Mouse (Mus musculus): ENCODE results near the gene Fam208a. TPM values are rescaled to one million over a fixed set of nuclear protein-coding genes. Genes with fewer than 3 reads are reported as not detected.

Gene Fam208a
- total RNA-seq, 1 experiment: 51.8 TPM

- H3K9ac ChIP-seq (ENCODE audit: insufficient read depth, low read depth, low read length, poor library complexity, severe bottlenecking): peak overlapping the region; percentile 11; the same call in 1 of the 2 replicates
- in situ Hi-C loops (cut with MboI; ENCODE audit: low sequenced_read_pairs in 2 of 2, unreplicated experiment in 2 of 2): no loop called here
- H3K27ac ChIP-seq (ENCODE audit: insufficient read depth, low read depth, low read length, poor library complexity, severe bottlenecking): no peak overlapping the region
- TF ChIP-seq CHD2 (IDR thresholded peaks at IDR 0.05; ENCODE audit: low read depth, low read length) (no peak), ZC3H11A (IDR thresholded peaks at IDR 0.05; ENCODE audit: borderline replicate concordance, low read depth, low read length) (no peak), MAFK (IDR thresholded peaks at IDR 0.05; ENCODE audit: insufficient read depth, low read depth, low read length) (no peak), ZNF384 (IDR thresholded peaks at IDR 0.05; ENCODE audit: low read depth, low read length) (no peak), HCFC1 (IDR thresholded peaks at IDR 0.05; ENCODE audit: borderline replicate concordance, insufficient read depth, low read length) (no peak)
- 0 out of 4 replicates have a peak, but pooled peaks cover 0 to 4% of the 10 kb centered on the region in 2 experiments for H3K4me1 ChIP-seq (ENCODE audit: control insufficient read depth in 2 of 2, insufficient read depth in 2 of 2, low read length in 2 of 2, poor library complexity in 1 of 2)
- peaks cover 10% of the 10 kb centered on the region; the same call in 1 of the 2 replicates for H3K36me3 ChIP-seq (ENCODE audit: control insufficient read depth, insufficient read depth, low read length, poor library complexity, severe bottlenecking)
- no peak for DNase-seq (ENCODE audit: low read depth, low spot score)
- H3K9me3 ChIP-seq (ENCODE audit: control insufficient read depth, insufficient read depth, low read depth, low read length): no peaks in the 10 kb centered on the region
- peak overlapping the region; percentile 60 to 71 for H3K4me3 ChIP-seq (ENCODE audit: insufficient read depth in 1 of 2, low read depth in 1 of 2, low read length in 2 of 2, poor library complexity in 1 of 2, severe bottlenecking in 1 of 2)
These were observed 1.6 kb downstream of the Fam208a start for GRCm38 (mm10) chr14:27430280-27430679.

DNA sequence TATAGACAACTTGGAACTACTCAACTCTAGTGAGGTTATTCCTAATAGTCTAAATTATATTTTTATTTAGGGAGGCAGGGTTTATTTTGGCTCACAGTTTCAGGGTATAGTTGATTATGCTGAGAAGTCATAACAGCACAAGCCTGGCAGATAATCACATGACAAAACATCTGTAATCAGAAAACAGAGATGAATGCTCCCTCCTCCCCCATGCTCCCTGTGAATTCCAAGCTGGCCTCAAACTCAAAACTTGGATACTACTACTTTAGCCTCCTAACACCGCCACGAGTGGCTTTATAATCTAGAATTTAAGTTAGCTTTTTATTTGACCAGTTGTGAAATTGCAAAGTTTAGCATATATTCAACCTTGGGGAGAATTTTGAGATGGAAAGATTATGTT, 3.4 kb downstream of the Fam208a start:
- Histone ChIP-seq H3K4me3 (ENCODE audit: insufficient read depth in 1 of 2, low read depth in 1 of 2, low read length in 2 of 2, poor library complexity in 1 of 2, severe bottlenecking in 1 of 2) (no peak overlapping the region), H3K36me3 (ENCODE audit: control insufficient read depth, insufficient read depth, low read length, poor library complexity, severe bottlenecking) (peaks cover 12% of the 10 kb centered on the region; the same call in 1 of the 2 replicates), H3K9ac (ENCODE audit: insufficient read depth, low read depth, low read length, poor library complexity, severe bottlenecking) (no peak overlapping the region; the same call in 1 of the 2 replicates), H3K9me3 (ENCODE audit: control insufficient read depth, insufficient read depth, low read depth, low read length) (no peaks in the 10 kb centered on the region), H3K27ac (ENCODE audit: insufficient read depth, low read depth, low read length, poor library complexity, severe bottlenecking) (no peak overlapping the region), H3K4me1 (ENCODE audit: control insufficient read depth in 2 of 2, insufficient read depth in 2 of 2, low read length in 2 of 2, poor library complexity in 1 of 2) (peaks cover 0 to 7% of the 10 kb centered on the region in 2 experiments; a peak in 2 of 4 replicates)
- no peak for TF ChIP-seq ZC3H11A (IDR thresholded peaks at IDR 0.05; ENCODE audit: borderline replicate concordance, low read depth, low read length)
- no peak for TF ChIP-seq HCFC1 (IDR thresholded peaks at IDR 0.05; ENCODE audit: borderline replicate concordance, insufficient read depth, low read length)
- in situ Hi-C loops (cut with MboI; ENCODE audit: low sequenced_read_pairs in 2 of 2, unreplicated experiment in 2 of 2): no loop called here
- DNase-seq (ENCODE audit: low read depth, low spot score): no peak

- peaks cover 12% of the 10 kb centered on the region; the same call in 1 of the 2 replicates for H3K36me3 ChIP-seq (ENCODE audit: control insufficient read depth, insufficient read depth, low read length, poor library complexity, severe bottlenecking)
These were observed 7.5 kb downstream of the Fam208a start for GRCm38 (mm10) chr14:27436116-27436515.

GRCm38 (mm10) chr14:27436826-27437225, 8.2 kb downstream of the Fam208a start:
- Histone ChIP-seq H3K27ac (ENCODE audit: insufficient read depth, low read depth, low read length, poor library complexity, severe bottlenecking) (peak overlapping the region; percentile 58; the same call in 1 of the 2 replicates), H3K9me3 (ENCODE audit: control insufficient read depth, insufficient read depth, low read depth, low read length) (no peaks in the 10 kb centered on the region), H3K9ac (ENCODE audit: insufficient read depth, low read depth, low read length, poor library complexity, severe bottlenecking) (no peak overlapping the region), H3K36me3 (ENCODE audit: control insufficient read depth, insufficient read depth, low read length, poor library complexity, severe bottlenecking) (peaks cover 12% of the 10 kb centered on the region; the same call in 1 of the 2 replicates), H3K4me1 (ENCODE audit: control insufficient read depth in 2 of 2, insufficient read depth in 2 of 2, low read length in 2 of 2, poor library complexity in 1 of 2) (peaks cover 0 to 7% of the 10 kb centered on the region in 2 experiments; a peak in 2 of 4 replicates), H3K4me3 (ENCODE audit: insufficient read depth in 1 of 2, low read depth in 1 of 2, low read length in 2 of 2, poor library complexity in 1 of 2, severe bottlenecking in 1 of 2) (no peak overlapping the region)
- TF ChIP-seq MAFK (IDR thresholded peaks at IDR 0.05; ENCODE audit: insufficient read depth, low read depth, low read length) (no peak), HCFC1 (IDR thresholded peaks at IDR 0.05; ENCODE audit: borderline replicate concordance, insufficient read depth, low read length) (no peak), CHD2 (IDR thresholded peaks at IDR 0.05; ENCODE audit: low read depth, low read length) (no peak), ZNF384 (IDR thresholded peaks at IDR 0.05; ENCODE audit: low read depth, low read length) (no peak), ZC3H11A (IDR thresholded peaks at IDR 0.05; ENCODE audit: borderline replicate concordance, low read depth, low read length) (no peak)
- DNase-seq (ENCODE audit: low read depth, low spot score): no peak
- in situ Hi-C loops (cut with MboI; ENCODE audit: low sequenced_read_pairs in 2 of 2, unreplicated experiment in 2 of 2): no loop called here

More at GRCm38 (mm10) chr14:27436116-27436515, 7.5 kb downstream of the Fam208a start:
- Histone ChIP-seq H3K9me3 (ENCODE audit: control insufficient read depth, insufficient read depth, low read depth, low read length) (no peaks in the 10 kb centered on the region), H3K4me3 (ENCODE audit: insufficient read depth in 1 of 2, low read depth in 1 of 2, low read length in 2 of 2, poor library complexity in 1 of 2, severe bottlenecking in 1 of 2) (no peak overlapping the region), H3K4me1 (ENCODE audit: control insufficient read depth in 2 of 2, insufficient read depth in 2 of 2, low read length in 2 of 2, poor library complexity in 1 of 2) (peaks cover 0 to 7% of the 10 kb centered on the region in 2 experiments; a peak in 2 of 4 replicates), H3K27ac (ENCODE audit: insufficient read depth, low read depth, low read length, poor library complexity, severe bottlenecking) (peak overlapping the region; percentile 13; the same call in 1 of the 2 replicates), H3K9ac (ENCODE audit: insufficient read depth, low read depth, low read length, poor library complexity, severe bottlenecking) (no peak overlapping the region)
- in situ Hi-C loops (cut with MboI; ENCODE audit: low sequenced_read_pairs in 2 of 2, unreplicated experiment in 2 of 2): no loop called here
- no peak for DNase-seq (ENCODE audit: low read depth, low spot score)
- no peak for TF ChIP-seq HCFC1 (IDR thresholded peaks at IDR 0.05; ENCODE audit: borderline replicate concordance, insufficient read depth, low read length)
- TF ChIP-seq CHD2 (IDR thresholded peaks at IDR 0.05; ENCODE audit: low read depth, low read length): no peak
- no peak for TF ChIP-seq MAFK (IDR thresholded peaks at IDR 0.05; ENCODE audit: insufficient read depth, low read depth, low read length)
- no peak for TF ChIP-seq ZC3H11A (IDR thresholded peaks at IDR 0.05; ENCODE audit: borderline replicate concordance, low read depth, low read length)
- no peak for TF ChIP-seq ZNF384 (IDR thresholded peaks at IDR 0.05; ENCODE audit: low read depth, low read length)

All from ES-E14 (cell line).